In genomic region chr9:65288252-65288651, GRCm38 (mm10) we compare ENCODE assay signal across 10 mouse cellular contexts. TPM values are rescaled to one million over a fixed set of nuclear protein-coding genes. Genes with fewer than 3 reads are reported as not detected.
DNase-seq lines count a peak whose midpoint lies in the region; TF ChIP-seq lines count a peak whose summit lies in the region.
"Not testable (repeated sequence)": the region's sequence is repeated elsewhere in the genome, so short reads cannot be mapped to it uniquely, and the experiment has no call there.
"Had no signal": no experiment of that assay in that cellular context is flagged by ENCODE, and none has a peak within 500 bp of the region (broad histone marks: within the 10 kb centered on the region; RNA-seq: fewer than 3 reads in every experiment).

No protein-coding gene starts in this region.

- not testable (repeated sequence) for H3K4me1 ChIP-seq in MEL (ENCODE audit: control insufficient read depth in 1 of 2, insufficient read depth in 2 of 2, low read length in 2 of 2)

- not testable (repeated sequence) for H3K9ac ChIP-seq in MEL (ENCODE audit: control insufficient read depth, low read depth, low read length, poor library complexity, severe bottlenecking)

- H3K9me3 ChIP-seq in MEL (replicated peaks; ENCODE audit: insufficient read depth, low read length): not testable (repeated sequence)

- not testable (repeated sequence) for TF ChIP-seq RAD21 in MEL (IDR thresholded peaks at IDR 0.05; ENCODE audit: low read depth, low read length)

- TF ChIP-seq EP300 in MEL (IDR thresholded peaks at IDR 0.05; ENCODE audit: low read depth in 1 of 2, low read length in 2 of 2): peak in 1 of 2 experiments; percentile 37; a peak in 2 of 4 replicates

- not testable (repeated sequence) for TF ChIP-seq POLR2A in MEL (IDR thresholded peaks at IDR 0.05; ENCODE audit: control insufficient read depth in 1 of 2, insufficient read depth in 1 of 2, low read depth in 1 of 2, low read length in 2 of 2, poor library complexity in 1 of 2)

- H3K4me3 ChIP-seq in MEL (ENCODE audit: control insufficient read depth in 1 of 2, insufficient read depth in 1 of 2, low read depth in 2 of 2, low read length in 2 of 2): not testable (repeated sequence)

- not testable (repeated sequence) for H3K27me3 ChIP-seq in MEL (ENCODE audit: control insufficient read depth in 1 of 2, insufficient read depth in 2 of 2, low read length in 2 of 2); splenic B cell, adult 2 months (ENCODE audit: control insufficient read depth, insufficient read depth, low read length, poor library complexity, severe bottlenecking)

- peak; percentile 55 for DNase-seq in 416B (ENCODE audit: low read depth)
- DNase-seq in B cell, adult 2 months: peak; percentile 20 to 28
- peak; percentile 64 for DNase-seq in MEL (ENCODE audit: low read depth, low spot score)
- peak; percentile 44 for DNase-seq in MEL-GATA-1-ER (ENCODE audit: extremely low read depth, low read depth)
- DNase-seq in splenic B cell, adult 2 months (ENCODE audit: low read depth, low spot score): peak; percentile 44

- H3K36me3 ChIP-seq in MEL (ENCODE audit: control insufficient read depth in 1 of 2, insufficient read depth in 2 of 2, low read length in 2 of 2); splenic B cell, adult 2 months (ENCODE audit: control insufficient read depth, insufficient read depth, low read length, poor library complexity, severe bottlenecking): not testable (repeated sequence)

- H3K79me2 ChIP-seq in MEL (ENCODE audit: control insufficient read depth, insufficient read depth, low read length, poor library complexity): not testable (repeated sequence)

- not testable (repeated sequence) for TF ChIP-seq CTCF in MEL (IDR thresholded peaks at IDR 0.05 in 2 of 3, conservative IDR thresholded peaks at IDR 0.05 in 1 of 3; ENCODE audit: control insufficient read depth in 1 of 3, insufficient read depth in 1 of 3, low read depth in 2 of 3, low read length in 3 of 3, poor library complexity in 1 of 3, severe bottlenecking in 1 of 3)

- H3K27ac ChIP-seq in MEL (ENCODE audit: control insufficient read depth, low read depth, low read length): peak overlapping the region; percentile 67; the same call in 1 of the 2 replicates

RNA-seq across cellular contexts. Expression of gene Clpx, which starts 5.8 kb away (rescaled TPM):
- total RNA-seq in MEL (2012; rRNA removed): 38.7 and 38.8 TPM in 2 replicates
- 10 to 100 TPM in 1 of 2 experiments, not detected in 1; 32.4 TPM for polyA plus RNA-seq in MEL (2012; ENCODE audit: insufficient read depth in 1 of 2, insufficient read length in 2 of 2, low read depth in 1 of 2, low replicate concordance in 2 of 2, missing spikeins in 1 of 2)

RNA-seq across cellular contexts. Expression of gene Cilp, which starts 23.3 kb away (rescaled TPM):
- total RNA-seq in MEL (2012; rRNA removed): not detected in 2 replicates
- polyA plus RNA-seq in MEL (2012; ENCODE audit: insufficient read depth in 1 of 2, insufficient read length in 2 of 2, low read depth in 1 of 2, low replicate concordance in 2 of 2, missing spikeins in 1 of 2): under 1 TPM in 1 of 2 experiments, not detected in 1; 0.01 TPM
- total RNA-seq: CH12.LX had no signal
- polyA plus RNA-seq: activated CD4-positive, CD25-positive, alpha-beta regulatory T cell, adult 4 months; CD4-positive, CD25-positive, alpha-beta regulatory T cell, adult 4 months; G1E; Patski had no signal

RNA-seq across cellular contexts. Expression of gene Pdcd7, which starts 57.7 kb away (rescaled TPM):
- 20.3 and 22.8 TPM in 2 replicates for total RNA-seq in MEL (2012; rRNA removed)
- polyA plus RNA-seq in MEL (2012; ENCODE audit: insufficient read depth in 1 of 2, insufficient read length in 2 of 2, low read depth in 1 of 2, low replicate concordance in 2 of 2, missing spikeins in 1 of 2): 10 to 100 TPM in 1 of 2 experiments, not detected in 1; 34.5 TPM
